Mouse (Mus musculus) adrenal gland, adult (tissue): Measurements from ENCODE around the gene Olfr702.
A peak's percentile ranks its signal among the peaks of the same experiment; 100 is the strongest.

Source experiments
- DNase-seq, 2 experiments: peaks; one replicate each; pipeline ENCODE4 v3.0.0; 2022 to 2023; ENCODE audit warnings: low spot score in 1 of 2; ENCODE audit not compliant: inconsistent age in 2 of 2

Gene Olfr702

GRCm38 (mm10) chr7:106833793-106834192 lies at the start of gene Olfr702:
TSS of gene Olfr702 (minus strand) at chr7:106833893.
- DNase-seq, result no peak

- DNase-seq, result no peak
These were observed 43.1 kb upstream of the Olfr702 start, which contains the start of gene Olfr705 for GRCm38 (mm10) chr7:106876791-106877190. TSS of gene Olfr705 (minus strand) at chr7:106876891.

- DNase-seq, result no peak
These were observed 29.2 kb upstream of the Olfr702 start, which contains the start of gene Olfr704 for GRCm38 (mm10) chr7:106862885-106863284. TSS of gene Olfr704 (plus strand) at chr7:106863185.

- no peak for DNase-seq
These were observed 9.4 kb upstream of the Olfr702 start, which contains the start of gene Olfr703 for GRCm38 (mm10) chr7:106843060-106843459. TSS of gene Olfr703 (plus strand) at chr7:106843360.

GRCm38 (mm10) chr7:106818414-106818813 lies 15.3 kb downstream of the Olfr702 start:
- no peak for DNase-seq

GRCm38 (mm10) chr7:106815775-106816174 lies 17.9 kb downstream of the Olfr702 start:
- peak in 1 of 2 experiments; percentile 43 for DNase-seq

- DNase-seq, result peak; percentile 11 to 54
These were observed 19.9 kb downstream of the Olfr702 start, which contains the start of gene Olfr701 for GRCm38 (mm10) chr7:106813829-106814228. TSS of gene Olfr701 (plus strand) at chr7:106814129.

- no peak for DNase-seq
These were observed 25.0 kb downstream of the Olfr702 start, which contains the start of gene Olfr700 for GRCm38 (mm10) chr7:106808734-106809133. TSS of gene Olfr700 (minus strand) at chr7:106808834.

GRCm38 (mm10) chr7:106793098-106793497 lies 40.6 kb downstream of the Olfr702 start, which contains the start of gene Olfr699:
TSS of gene Olfr699 (minus strand) at chr7:106793198.
- no peak for DNase-seq

GRCm38 (mm10) chr7:106788330-106788729 lies 45.4 kb downstream of the Olfr702 start:
- no peak for DNase-seq
